Mouse (Mus musculus): ENCODE measurements around the gene Adgrb3.

- no peak for TF ChIP-seq POLR2A (IDR thresholded peaks at IDR 0.05; ENCODE audit: borderline replicate concordance, low read depth, low read length)
- TF ChIP-seq CTCF (IDR thresholded peaks at IDR 0.05; ENCODE audit: low read depth, low read length), result no peak
Observed at GRCm38 (mm10) chr1:25504313-25504712, 325.2 kb downstream of the Adgrb3 start.
